Mouse (Mus musculus) mesoderm, embryonic 11.5 days (tissue): ENCODE results near the gene Rgs6.

Source experiments
- DNase-seq: peaks from one replicate; pipeline ENCODE4 v3.0.0-alpha.2; 2012; ENCODE audit warnings: low read depth, low spot score

The Rgs6 gene

DNA sequence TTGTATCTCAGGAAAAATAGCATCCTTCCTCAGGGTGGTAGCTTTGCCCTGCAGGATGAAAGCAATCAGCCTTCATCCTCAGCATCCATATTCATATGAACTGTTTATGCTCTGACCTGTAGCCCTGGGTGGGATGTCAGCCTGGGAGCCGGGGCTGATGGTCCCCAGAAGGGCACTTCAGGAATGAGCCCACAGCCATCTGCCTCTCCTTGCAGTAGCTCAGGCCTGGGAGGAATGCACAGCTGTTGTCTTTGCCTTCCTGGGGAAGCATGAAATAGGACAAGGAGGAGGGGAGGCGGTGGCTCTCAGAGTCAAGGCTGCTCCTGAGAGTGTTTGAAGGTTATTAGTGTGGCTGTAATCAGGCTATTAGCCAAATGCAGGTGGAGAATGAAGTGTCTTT lies 590.7 kb downstream of the Rgs6 start:
- no peak for DNase-seq

DNA sequence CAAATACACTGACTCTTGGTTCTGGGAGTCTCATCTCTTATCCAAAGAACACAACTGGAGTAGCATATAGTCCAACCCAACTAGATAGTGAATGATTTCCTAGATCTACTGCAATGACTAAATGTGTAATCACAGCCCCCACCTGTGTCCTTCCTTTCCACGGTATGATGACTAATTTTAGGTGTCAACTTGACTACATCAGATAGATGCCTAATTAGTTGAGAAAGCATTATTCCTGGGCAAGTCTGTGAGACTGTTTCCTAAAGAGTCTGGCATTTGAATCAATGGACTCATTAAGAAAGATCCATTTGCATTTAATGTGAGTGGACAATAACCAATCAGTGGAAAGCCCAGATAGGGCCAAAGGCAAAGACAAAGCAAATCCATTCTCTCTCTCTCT lies 591.8 kb downstream of the Rgs6 start:
- DNase-seq: no peak

DNA sequence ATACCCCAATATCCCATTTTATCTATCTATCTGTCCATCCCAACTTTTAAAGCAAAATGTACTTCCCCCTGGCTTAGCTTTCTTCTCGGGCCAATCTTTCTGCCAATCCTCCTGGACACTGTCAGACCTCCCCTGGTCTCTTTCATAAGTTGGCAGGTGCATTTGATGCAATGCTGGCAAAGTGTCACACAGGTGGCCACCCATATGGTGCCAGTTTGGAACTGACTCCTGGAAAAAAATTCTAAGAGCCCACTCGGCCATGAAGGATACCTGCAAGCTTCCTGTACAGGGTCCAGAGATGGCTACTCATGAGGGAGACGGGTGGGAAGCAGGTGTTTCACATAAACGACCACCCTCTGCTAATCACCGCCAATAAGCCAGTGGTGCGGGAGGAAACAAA lies 592.5 kb downstream of the Rgs6 start:
- DNase-seq: no peak

DNA sequence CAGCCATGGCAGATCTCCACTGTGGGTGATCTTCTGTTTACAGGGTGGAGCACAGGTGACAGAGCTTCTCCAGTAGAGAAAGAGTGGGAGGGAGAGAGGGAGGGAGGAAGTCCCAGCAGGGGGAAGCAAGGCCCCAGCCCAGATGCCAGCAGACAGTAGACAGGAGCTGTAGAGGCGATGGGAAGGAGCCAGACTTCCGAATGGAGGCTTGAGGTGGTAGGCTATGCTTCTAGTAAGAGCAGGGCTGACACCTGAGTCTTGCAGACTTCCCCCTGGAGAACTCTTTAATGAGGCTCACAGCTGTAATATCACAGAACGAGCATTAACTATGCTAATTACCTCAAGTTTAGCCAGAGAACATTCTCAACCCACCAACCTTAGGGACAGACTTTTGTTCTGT lies 613.6 kb downstream of the Rgs6 start:
- DNase-seq: no peak

DNA sequence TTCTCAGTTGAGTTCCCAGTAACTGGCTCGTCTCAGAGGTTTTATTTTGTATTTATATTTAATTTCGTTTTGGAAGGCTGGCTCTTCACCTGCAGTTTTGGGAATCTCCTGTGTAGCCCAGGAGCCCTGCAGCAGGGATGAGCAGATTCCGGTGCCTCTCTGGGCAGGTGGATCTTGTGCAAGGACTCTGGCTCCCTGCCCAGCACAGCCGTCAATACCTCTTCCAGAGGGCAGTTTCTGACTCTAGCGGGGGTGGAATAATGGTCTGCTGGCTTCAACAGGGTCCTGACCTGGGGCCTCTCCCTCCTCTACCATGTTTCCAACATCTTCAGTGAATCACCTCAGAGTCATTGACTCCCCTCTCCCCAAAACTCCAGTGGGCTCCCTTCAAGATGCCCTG lies 616.3 kb downstream of the Rgs6 start:
- no peak for DNase-seq

DNA sequence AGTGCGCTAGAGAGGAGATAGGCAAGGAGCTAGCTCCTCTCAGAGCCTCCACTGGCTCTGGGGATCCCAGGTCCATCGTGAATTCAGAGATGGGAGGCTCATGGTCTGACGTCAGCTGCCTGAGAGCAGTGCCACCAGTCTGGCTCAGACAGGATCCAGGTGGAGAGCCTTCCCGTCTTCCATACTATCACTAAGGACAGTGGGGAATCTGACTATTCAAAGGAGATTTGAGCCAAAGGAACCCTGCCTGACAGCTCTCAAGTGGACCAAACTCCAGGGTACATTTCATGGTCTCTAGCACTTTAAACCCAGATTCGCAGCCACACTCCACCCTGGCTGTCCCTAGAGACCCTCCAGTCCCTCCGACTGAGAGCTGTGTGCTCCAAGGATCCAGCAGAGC lies 618.8 kb downstream of the Rgs6 start:
- no peak for DNase-seq

DNA sequence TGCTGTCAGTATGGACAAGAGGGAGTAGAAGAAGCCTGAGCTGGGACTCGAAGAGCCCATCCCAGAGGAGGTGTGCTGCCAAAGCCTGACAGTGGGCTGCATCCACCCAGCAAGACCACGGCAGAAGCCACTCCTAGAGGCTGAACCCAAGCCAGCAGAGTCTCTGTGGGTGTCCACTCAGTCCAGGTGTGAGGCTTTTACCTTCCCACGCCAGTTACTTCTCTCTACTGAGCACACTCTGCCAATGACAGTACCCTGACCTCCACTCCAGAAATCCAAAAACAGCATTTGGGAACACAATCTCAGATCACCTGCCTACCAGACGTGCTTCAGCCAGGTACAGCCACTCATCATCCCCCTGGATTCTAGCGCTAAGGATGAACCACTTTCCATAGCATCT lies 619.4 kb downstream of the Rgs6 start:
- no peak for DNase-seq

DNA sequence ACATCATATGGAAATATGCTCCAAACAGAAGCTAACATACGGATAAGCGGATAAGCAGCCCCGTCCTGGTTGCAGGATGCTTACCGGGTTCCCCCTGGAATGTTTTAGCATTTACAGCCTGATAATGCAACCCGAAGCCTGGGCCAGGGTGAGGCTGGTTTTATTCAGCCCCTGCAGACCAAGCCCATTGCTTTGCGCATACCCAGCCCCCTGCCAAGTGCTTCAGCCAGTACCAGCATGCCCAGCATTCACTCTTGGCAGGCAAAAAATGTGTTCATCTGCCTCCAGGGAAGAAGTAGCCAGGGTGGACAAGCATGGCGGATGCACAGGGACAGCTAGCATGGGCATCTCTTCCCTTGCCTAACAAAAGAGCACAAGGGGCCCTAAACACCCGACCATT lies 619.9 kb downstream of the Rgs6 start:
- no peak for DNase-seq

DNA sequence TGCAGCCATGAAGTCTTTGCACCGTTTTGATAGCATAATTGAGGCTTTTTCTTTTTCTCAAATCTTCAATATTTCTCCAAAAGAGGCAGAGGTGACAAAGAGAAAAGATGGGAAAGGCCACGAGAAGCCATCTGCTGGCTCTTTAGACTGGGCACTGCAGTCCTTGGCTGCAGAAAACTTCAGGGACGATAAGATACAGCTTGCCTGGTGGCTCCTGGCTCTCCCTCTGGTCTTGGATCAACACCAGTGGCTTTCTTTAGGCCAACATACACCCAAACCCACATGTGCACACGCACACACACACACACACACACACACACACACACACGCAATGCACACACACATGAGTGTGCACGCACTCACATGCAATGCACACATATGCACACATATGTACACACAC lies 620.7 kb downstream of the Rgs6 start:
- DNase-seq: no peak

DNA sequence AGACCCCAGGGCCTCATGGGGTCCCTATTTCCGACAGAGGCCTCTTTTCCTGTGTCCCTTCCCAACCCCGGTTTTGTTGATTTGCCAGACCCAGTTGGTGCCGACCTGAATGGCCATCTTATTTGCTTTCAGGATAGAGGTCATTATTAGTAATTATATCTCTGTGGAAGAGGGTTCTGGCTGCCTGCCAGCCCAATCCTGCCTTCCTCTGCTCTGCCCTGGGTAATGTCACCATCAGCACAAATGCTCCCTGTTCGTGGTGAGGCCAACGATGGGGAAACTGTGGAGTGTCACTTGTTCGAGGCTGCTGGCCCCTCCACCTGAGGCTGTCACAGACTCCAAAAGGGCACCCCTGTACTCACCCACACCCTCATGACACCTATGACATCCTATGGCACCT lies 621.4 kb downstream of the Rgs6 start:
- no peak for DNase-seq

DNA sequence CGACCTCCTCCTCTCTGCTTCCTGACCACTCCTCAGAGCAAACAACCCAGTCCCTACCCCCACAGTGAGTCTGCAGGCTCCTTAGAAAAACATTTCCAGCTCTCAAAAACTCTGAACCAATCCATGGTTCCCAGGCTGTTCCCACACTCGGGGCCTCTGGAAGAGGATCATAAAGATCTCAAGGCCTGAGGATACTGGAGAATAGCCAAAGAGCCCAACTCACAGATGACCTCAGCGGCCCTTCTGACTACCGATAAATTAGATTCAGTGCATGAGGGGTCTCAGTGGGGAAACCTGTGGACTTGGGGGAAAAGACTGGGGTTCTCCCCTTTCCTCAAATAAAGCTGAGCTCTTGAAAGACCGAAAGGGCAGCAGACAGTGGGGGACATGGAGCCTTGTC lies 622.2 kb downstream of the Rgs6 start:
- DNase-seq: no peak

DNA sequence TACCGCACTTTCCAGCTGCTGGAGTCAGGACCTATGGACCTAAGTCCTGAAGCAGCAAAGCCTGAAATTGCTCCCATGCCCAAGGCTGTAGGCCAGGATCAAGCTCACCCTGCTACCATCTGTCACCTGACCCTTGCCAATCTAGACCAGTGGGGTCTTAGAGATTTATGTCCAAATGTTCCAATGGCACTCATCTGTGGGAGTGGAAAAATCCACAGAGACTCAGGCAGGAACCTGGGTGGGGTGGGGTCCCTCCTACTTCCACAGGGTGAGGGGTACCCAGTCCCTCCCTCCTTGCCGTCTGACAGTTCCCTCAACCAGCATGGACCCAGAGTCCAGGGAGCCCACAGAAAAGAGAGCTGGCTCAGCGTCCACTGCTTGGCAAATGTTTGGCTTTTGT lies 622.6 kb downstream of the Rgs6 start:
- no peak for DNase-seq

DNA sequence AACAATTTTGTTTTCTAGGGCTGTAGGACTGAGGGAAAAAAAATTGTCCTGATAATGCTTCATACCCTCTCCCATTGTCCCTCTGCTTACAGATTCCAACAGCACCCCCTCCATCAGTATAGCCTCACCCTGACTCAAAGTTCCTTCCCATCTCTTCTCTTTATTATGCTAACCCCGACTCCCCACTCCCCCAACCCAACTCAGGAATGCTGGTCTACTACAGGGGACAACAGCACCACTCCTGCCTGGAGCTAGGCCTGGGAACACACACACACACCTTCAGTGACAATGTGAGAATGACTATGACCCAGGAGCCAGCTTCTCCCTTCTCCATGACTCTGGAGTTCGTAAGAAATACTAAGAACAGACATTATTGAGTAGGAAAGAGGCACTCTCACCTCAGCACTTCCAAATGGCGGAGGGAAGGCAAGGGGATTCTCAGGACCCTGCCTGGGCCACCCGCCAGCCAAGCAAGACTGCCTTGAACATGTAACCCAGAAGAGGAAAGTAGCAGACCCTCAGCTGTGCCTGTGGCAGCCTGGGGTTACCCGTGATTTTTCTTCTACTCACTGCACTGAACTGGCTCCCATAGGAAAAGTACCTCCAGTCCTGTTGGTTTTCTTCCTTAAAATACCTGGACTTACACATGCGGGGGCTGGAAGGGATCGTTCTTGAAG lies 623.2 kb downstream of the Rgs6 start:
- DNase-seq: no peak
